Mouse (Mus musculus): Measurements from ENCODE around the gene Adk.

Adk gene

DNA sequence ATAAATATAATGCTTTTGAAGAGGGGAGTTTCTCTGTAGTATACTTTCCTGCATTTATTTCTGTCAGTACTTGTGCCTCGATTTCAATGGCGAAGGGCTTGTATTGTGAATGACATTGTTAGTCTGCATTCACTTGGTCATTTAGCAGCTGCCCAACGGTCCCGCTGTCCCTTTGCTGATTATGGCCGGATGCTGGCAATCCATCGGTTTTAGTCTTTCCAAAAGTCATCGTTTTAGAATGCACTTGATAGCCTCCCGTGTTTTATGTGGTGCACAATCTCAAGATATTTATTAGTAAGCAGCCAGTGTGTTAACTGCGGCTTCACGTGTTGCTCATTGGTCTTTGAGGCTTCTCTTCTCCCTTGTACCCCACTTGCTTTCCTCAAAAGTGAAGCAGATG is 113.3 kb downstream of the Adk start:
- no peak for DNase-seq (ENCODE audit: low read depth)

DNA sequence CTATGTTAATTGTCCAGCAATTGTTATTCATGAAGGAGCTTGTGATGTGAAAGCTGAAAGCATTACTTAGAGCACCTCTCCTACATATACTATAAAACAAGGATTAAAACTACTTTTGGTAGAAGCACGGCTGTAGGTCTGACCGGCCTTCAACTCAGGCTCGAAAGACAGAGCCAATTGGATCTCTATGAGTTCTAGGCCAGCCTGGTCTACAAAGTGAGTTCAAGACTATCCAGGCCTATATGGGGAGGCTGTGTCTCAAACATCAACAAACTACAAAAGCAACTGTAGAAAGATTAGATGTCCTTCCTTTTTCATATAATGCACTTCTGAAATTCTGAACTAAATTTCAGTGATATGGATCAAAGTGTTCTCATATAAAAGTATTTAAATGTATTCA is 113.7 kb downstream of the Adk start:
- no peak for DNase-seq (ENCODE audit: low read depth)

GRCm38 (mm10) chr14:21173973-21174745 is 121.8 kb downstream of the Adk start:
- no peak for DNase-seq (ENCODE audit: low read depth)

DNA sequence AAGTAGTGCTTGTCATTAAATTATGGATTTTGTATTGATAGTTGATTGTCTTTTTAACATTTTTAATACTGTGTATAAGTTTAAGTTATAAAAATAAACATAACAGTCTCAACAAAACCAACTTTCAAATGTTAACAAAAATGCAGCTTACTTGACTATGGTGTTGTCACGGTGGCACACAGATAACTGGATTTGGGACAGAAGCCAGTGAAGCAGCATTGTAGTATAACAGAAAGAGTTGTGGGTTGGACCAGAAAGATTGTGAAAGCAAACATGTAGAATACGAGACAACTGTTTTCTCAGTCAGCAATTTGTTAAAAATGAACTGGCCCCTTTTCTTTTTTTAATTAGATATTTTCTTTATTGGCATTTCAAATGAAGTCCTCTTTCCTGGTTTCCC is 122.4 kb downstream of the Adk start:
- DNase-seq (ENCODE audit: low read depth): no peak

DNA sequence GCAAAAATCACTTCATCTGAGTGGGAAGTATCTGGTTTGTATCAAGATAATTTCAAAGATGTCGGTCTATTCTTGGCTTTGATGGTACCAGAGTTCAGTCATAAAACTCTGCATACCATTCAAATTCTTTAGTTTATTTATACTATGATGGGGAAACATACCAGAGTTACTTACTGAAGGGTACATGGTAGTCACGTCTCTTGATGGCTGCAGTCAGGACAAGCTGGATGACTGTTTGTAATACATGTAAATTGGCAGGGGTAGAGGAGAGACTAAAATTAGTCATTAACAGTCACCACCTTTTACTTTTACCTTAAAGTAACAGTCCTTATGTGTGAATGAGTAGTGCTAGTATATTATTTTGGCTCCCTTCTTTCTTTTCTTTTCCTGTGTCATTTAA is 125.4 kb downstream of the Adk start:
- no peak for DNase-seq (ENCODE audit: low read depth)

DNA sequence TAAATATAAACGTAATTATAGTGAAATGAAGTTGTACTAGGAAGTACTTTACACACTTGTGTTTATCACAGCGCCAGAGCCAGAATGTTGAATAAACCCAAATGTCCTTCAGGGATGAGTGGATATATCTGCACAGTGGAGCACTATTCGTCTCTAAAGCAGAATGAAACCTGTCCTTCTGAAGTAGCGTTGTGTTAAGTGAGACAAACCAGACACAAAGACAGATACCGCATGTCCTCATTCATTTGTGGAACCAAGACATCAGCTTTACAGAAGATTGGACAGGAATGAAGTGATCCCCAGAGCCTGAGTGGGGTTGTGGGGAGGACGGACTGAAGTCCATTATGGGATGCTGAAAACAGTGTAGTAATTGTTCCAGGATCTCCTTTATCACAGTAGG is 126.0 kb downstream of the Adk start:
- no peak for DNase-seq (ENCODE audit: low read depth)

DNA sequence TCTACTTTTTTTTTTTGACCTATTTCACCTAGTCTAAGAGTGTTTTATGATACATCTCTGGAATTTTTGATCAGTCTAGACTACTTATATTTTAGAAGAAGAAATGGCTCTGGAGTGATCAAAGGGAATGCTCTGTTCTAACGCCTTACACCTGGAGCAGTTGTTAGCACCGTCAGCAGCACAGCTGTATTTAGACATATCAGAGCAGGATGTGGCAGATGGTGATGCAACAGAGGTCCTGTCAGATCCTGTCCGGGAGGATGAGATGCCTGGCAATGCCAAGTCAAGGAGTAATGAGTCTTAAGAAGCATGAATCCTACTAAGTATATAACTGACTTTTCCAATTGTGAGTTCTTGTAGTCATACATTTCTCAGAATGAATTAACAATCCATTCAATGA is 128.7 kb downstream of the Adk start:
- DNase-seq (ENCODE audit: low read depth): no peak

DNA sequence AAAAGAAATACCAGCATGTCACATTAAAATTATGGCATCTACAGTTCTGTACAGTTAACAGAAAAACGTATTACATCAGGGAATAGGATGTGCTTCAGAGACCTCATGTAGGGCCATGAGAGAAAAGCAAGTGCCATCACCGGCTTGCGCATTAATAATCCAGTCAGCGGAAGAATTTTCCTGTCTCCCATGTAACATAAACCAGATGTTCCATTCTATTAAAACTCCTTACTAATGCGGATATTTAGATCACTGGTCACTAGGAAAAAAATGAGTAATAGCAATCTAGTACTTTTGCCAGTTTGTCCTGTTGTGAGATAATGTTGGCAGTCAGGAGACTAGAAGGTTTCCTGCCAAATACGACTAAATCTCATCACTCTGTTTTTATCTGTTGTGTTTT is 139.6 kb downstream of the Adk start:
- DNase-seq (ENCODE audit: low read depth): no peak

- DNase-seq (ENCODE audit: low read depth): no peak
Measured at GRCm38 (mm10) chr14:21192749-21193148, 140.4 kb downstream of the Adk start.

- no peak for DNase-seq (ENCODE audit: low read depth)
Measured at GRCm38 (mm10) chr14:21194336-21194735, 142.0 kb downstream of the Adk start.

DNA sequence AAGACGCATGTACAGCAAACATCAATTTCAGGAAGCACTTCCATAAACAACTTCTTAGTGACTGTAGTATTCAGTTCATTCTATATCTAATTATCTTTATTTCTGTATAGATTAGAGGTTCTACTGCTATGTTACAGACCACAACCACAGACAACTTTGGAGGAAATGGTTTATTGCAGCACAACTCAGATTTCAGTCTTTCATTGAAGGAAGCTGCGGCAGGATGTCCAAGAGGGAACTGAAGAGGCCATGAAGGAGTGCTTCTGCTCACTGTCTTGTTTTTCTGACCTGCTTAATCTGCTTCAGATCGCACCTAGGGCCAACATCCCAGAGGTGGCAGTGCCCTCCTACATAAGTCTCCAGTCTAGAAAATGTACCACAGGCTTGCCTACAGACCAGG is 148.5 kb downstream of the Adk start:
- DNase-seq (ENCODE audit: low read depth): no peak

DNA sequence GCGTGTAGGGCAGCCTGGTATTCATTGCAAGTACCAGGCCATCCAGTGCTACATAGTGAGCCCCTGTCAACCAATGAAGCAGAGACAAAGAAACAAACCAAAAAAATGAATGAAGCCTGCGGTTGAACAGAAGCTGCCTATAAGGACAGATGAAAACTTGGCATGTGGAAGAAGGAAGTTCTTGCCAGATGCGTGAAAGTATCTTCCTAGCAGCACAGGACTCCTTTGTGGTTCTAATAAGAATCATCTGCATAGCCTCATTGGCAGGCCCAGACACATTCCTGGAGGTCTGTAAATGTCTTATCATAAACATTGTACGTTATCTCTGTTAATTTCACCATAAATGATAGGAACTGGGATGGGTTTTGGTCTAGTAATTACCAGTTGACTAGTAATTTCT is 154.1 kb downstream of the Adk start:
- DNase-seq (ENCODE audit: low read depth): no peak

- DNase-seq (ENCODE audit: low read depth): no peak
Measured at GRCm38 (mm10) chr14:21221574-21222138, 169.3 kb downstream of the Adk start.

DNA sequence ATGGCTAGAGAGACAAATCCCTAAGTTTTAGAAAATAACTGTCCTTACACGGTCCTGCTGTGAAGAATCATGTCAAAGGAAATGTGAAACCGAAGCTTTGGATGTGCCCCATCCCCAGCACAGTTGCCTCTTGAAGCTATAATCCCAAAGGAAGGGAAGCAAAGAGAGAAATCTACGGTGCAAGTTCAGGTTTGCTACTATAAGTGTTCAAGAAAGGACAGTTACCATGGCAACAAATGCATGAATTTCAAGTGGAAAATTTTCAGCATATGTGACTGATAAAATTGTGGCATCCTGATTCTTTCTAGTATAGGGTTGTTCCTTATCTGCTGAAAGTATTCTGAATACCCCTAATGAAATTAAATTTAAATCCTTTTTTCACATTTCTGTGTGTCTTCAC is 169.8 kb downstream of the Adk start:
- DNase-seq (ENCODE audit: low read depth): no peak

DNA sequence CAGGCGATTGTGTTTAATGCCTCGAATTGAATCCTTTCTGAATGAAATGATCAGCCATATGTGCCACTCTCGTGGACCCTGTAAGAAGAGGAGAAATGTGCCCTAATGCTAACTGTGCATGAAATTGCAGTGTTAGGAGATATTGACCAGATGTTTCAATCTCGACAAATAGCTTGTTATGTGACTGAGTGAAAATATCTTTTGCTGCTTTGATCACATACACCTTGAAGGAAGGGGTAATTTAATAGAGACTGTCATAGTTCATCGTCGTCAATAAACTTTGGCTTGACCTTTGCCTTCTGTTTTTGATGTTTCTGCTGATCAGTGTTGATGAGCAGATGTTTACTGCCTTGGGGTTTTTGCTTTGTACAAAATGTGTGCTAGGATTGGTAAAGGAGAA is 171.1 kb downstream of the Adk start:
- DNase-seq (ENCODE audit: low read depth): no peak

DNA sequence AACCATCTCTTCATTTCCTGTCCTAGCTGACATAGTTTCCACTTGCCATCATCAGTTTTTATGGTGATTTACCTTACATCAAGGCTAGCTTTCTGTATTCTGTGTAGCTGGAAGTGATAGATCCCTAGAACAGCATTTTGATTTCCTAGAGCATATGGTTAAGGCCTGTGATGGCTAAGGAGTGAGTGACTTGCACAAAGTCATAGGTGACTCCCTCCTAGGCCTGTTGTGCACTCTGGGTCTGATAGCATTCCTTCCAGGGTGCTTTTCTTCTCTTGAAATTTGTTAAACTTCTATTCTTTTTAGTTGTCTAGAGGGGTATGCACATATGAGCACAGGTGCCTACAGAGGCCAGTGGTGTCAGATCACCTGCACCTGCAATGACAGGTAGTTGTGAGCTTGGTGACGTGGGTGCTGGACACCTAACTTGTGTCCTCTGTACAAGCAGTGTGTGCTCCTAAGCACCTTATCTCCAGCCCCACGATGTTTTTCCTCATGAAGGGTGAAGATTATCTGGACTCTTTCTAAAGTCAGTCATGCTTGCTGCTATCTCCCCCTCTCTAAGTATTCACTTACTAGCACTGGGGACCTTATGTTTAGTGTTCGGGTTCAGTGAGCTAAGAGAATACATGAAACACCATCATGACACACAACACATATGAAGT is 171.7 kb downstream of the Adk start:
- DNase-seq (ENCODE audit: low read depth): no peak

- no peak for DNase-seq (ENCODE audit: low read depth)
Measured at GRCm38 (mm10) chr14:21237051-21237450, 184.7 kb downstream of the Adk start.

DNA sequence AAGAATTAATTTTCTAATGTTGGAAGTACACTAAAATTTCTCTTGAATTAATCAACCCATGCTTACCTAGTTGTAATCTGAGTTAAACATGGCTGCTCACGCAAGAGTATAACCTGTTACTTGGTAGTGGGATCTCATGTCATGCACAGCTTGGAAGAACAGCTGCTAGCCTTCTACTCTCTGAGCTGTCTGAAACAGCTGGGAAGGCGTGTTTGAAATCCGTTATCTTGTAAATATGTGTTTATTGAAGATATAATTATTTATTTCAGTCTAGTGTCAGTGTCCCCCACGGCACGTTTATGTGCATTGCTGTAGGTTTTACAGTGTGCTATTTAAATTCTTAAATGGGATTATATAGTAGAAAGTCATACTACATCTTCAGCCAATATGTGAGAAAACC is 188.7 kb downstream of the Adk start:
- no peak for DNase-seq (ENCODE audit: low read depth)

GRCm38 (mm10) chr14:21251386-21251785 is 199.0 kb downstream of the Adk start:
- no peak for DNase-seq (ENCODE audit: low read depth)

- DNase-seq (ENCODE audit: low read depth): no peak
Measured at GRCm38 (mm10) chr14:21252326-21252886, 200.0 kb downstream of the Adk start.

DNA sequence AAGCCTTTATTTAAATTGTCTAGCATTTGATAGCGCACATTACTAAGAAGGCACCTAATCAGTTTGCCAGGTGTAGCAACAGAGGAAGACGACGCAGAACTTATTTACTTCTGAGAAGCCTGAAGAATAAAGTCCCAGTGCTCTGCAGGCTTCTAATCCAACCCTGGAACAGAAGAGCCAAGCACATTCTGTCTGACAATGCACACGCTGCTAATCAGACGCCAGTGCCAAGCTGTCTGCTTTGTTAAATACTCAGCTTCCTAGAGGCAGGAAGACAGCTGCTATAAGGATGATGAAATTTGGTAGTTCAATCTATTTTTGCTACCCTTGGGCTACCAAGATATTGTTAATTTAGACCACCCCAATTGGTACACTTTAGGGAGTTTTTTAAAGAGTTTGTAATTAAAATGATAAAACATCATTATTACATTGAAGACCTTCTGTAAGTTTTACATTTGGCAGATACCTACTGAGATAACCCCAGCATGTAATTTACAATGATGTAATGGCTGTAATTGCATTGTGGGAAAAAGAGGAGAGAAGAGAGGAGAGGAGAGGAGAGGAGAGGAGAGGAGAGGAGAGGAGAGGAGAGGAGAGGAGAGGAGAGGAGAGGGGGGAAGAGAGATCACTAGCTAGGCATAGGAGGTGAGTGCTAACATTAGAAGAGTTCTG is 201.1 kb downstream of the Adk start:
- no peak for DNase-seq (ENCODE audit: low read depth)

DNA sequence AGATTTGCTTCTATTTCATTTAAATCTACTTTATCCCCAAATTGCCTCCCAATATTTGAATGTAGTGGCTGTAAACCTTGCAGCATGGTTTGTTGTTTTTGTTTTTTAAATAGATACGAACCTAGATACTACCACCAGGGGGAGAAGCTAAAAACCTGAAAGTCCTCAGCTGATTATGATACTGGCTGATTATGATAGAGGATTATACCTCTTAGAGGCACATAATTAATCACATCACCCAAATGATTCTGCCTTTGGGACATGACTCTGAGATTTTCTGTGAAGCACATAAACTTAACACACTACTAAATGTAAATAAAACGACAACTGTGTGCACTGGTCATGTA is 201.6 kb downstream of the Adk start:
- DNase-seq (ENCODE audit: low read depth): no peak

- no peak for DNase-seq (ENCODE audit: low read depth)
Measured at GRCm38 (mm10) chr14:21268229-21268628, 215.9 kb downstream of the Adk start.
